Mouse (Mus musculus) kidney, adult 2 months (tissue): Measurements from ENCODE around the gene Frmd6.

Experiments
- CTCF ChIP-seq: fragments of 200-500 bp; conservative IDR thresholded peaks from 2 replicates; pipeline ENCODE4 v1.5.1; 2011; ENCODE audit warnings: low read depth, mild to moderate bottlenecking, control low read depth, low read length, moderate library complexity, mixed read lengths; ENCODE audit not compliant: insufficient read depth, insufficient read length
- POLR2A ChIP-seq: fragments of 200-500 bp; IDR thresholded peaks from one replicate; pipeline ENCODE4 v1.6.1; 2011; ENCODE audit warnings: low read depth, low read length, control low read depth

DNA sequence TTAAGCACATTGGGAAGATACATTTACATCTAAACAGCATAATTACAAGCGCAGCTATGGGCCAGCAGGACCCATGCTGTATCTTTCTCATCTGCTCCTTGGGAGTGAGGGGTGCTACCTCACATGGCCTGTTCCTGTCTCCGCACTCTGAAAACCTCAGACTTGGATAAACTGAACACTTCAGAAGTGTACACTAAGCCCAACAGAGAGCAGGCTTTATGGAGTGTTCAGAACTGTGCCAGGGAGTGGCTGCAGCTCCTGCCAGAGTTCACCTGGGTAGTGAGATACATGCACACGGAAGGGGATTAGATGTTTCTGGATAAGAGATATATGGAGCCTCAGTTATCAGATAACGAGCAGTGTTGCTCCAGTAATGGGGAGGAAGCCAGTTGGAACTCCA lies 8.7 kb downstream of the Frmd6 start:
- TF ChIP-seq POLR2A (no peak), CTCF (no peak)
